Mouse (Mus musculus) lung, embryonic 15.5 days (tissue): ENCODE results near the gene Ercc8. TPM values are rescaled to one million over a fixed set of nuclear protein-coding genes. Genes with fewer than 3 reads are reported as not detected.

Experiments used
- ATAC-seq: fragments of 200-750 bp; cut with Nextera tagmentation; 2 replicates; pipeline ENCODE4 v1.8.0; 2017; ENCODE audit warnings: moderate number of reproducible peaks, borderline replicate concordance; ENCODE audit not compliant: low FRiP score, low TSS enrichment; ENCODE audit errors: extremely low read depth
- H3K27ac ChIP-seq: fragments of 300-500 bp; sonication (generic); 2 replicates; pipeline ENCODE4 v1.5.1; 2015; ENCODE audit warnings: moderate library complexity, mild to moderate bottlenecking, inconsistent platforms
- H3K27me3 ChIP-seq: fragments of 300-500 bp; sonication (generic); 2 replicates; pipeline ENCODE4 v1.6.1; 2015; ENCODE audit warnings: inconsistent platforms
- H3K36me3 ChIP-seq: fragments of 300-500 bp; sonication (generic); 2 replicates; pipeline ENCODE4 v1.6.1; 2015; ENCODE audit warnings: inconsistent platforms
- H3K4me1 ChIP-seq: fragments of 300-500 bp; sonication (generic); 2 replicates; pipeline ENCODE4 v1.6.1; 2015; ENCODE audit warnings: inconsistent platforms
- H3K4me2 ChIP-seq: fragments of 300-500 bp; sonication (generic); 2 replicates; pipeline ENCODE4 v1.6.1; 2015; ENCODE audit warnings: inconsistent platforms, mild to moderate bottlenecking, moderate library complexity
- H3K4me3 ChIP-seq: fragments of 300-500 bp; sonication (generic); 2 replicates; pipeline ENCODE4 v1.5.1; 2015; ENCODE audit warnings: mild to moderate bottlenecking, inconsistent platforms
- H3K9ac ChIP-seq: fragments of 300-500 bp; sonication (generic); 2 replicates; pipeline ENCODE4 v1.6.1; 2015; ENCODE audit warnings: inconsistent platforms
- H3K9me3 ChIP-seq: fragments of 300-500 bp; sonication (generic); 2 replicates; pipeline ENCODE4 v1.6.1; 2016; ENCODE audit warnings: inconsistent platforms
- WGBS: fragments of 180-500 bp; shearing (Covaris S2); methylation state at CpG from one replicate; pipeline ENCODE4 v1.1.7; 2015; 5-methylcytosine and 5-hydroxymethylcytosine counted together
- polyA plus RNA-seq: library from polyadenylated mRNA; unstranded; fragments of >200 nt; fragmentation: Nextera tagmentation; extraction: Ambion mirVana; gene quantifications from 2 replicates; pipeline ENCODE4 v1.2.1, GENCODE M21; 2015

The Ercc8 gene
- 16.5 and 17.4 TPM in 2 replicates for polyA plus RNA-seq

DNA sequence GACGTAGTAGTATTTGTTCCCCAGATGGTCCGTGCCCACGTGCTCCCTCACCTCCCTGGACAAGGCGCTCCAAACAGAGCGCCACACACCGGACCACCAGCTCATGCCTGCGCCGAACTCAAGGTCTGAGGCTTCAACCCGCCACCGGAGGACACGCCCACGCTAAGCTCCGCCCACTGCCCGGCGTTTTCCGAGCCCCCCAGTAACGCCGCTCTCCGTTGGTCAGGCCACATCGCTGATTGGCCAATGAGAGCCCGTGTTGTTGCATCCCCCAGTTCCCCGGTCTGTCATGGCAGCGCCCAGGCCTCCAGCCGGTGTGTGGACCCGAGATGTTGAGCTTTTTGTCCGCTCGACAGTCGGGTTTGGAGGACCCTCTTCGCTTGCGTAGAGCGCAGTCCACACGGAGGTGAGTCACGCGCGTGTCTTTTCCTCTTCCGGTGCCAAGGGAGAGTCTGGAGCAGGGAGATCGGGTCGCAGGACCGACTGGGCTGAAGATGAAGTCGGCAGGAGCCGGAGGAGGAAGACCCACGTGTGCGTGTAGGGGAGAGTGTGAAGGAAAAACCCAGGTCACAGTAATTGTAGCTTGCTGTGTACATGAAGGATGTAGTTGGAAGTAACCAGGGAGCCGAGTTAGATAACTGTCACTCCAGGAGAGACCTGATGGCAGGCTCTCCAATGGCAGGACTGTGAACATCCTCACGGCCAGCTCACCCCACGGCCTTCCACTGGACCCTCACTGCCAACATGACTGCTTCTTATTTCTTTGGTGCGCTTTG, at the start of gene Ercc8, which contains the start of gene Ndufaf2:
TSS of gene Ercc8 (plus strand) at position 267 of the 776 bp plus-strand sequence.
TSS of gene Ndufaf2 (minus strand) at position 159 of the 776 bp plus-strand sequence.
- Histone ChIP-seq H3K27me3 (no peaks in the 10 kb centered on the region), H3K4me1 (peaks cover 15% of the 10 kb centered on the region), H3K27ac (no peak within 1 kb of the TSS), H3K4me3 (peak within 1 kb of the TSS; percentile 67), H3K4me2 (peak within 1 kb of the TSS; percentile 93), H3K9ac (peak within 1 kb of the TSS; percentile 66), H3K9me3 (no peaks in the 10 kb centered on the region), H3K36me3 (peaks cover 5% of the 10 kb centered on the region; the same call in 1 of the 2 replicates)
- ATAC-seq: peak; percentile 99
- under 1% methylated on average over 47 of the region's 47 CpGs for WGBS

DNA sequence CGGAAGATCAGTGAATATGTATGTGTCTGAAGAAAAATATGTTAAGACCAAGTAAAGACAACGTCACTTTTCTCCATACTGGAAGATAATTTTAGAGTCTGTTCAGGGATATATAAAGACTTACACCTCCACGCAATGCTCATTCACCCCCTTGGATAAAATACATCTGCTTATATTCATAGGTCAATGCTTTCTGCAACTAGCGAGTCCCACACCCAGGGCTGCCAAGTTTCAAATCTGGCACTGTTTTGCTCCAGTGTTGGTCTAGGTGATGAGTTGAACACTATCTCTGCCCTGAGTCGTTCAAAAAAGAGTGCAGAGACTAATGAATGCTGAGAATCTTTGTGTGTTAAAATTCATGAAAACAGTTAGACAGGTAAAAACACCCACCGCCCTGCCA, 47.6 kb upstream of the Ercc8 start:
- Histone ChIP-seq H3K4me1 (no peaks in the 10 kb centered on the region), H3K9ac (no peak overlapping the region), H3K27me3 (no peaks in the 10 kb centered on the region), H3K36me3 (no peaks in the 10 kb centered on the region), H3K9me3 (no peaks in the 10 kb centered on the region), H3K4me3 (no peak overlapping the region), H3K27ac (no peak overlapping the region), H3K4me2 (no peak overlapping the region)
- ATAC-seq: no peak
- WGBS: 85% methylated on average over 6 of the region's 6 CpGs

DNA sequence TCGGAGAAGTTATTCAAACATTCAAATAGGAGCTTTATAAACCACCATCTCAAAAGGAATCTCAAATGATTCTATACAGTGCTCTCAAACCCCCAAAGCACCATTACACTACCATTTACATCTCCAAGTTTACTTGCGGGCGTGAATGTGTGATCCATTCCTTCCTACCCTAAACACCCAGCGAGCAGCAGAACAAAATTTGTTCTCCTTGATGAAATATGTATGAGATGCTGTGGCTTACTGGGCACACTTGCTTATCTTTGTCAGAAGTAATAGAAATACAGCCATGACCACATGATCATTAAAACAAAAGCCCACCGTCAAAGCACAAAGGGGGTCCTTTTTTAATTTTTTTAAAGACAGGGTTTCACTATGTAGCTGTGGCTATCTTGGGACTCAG, 45.0 kb upstream of the Ercc8 start:
- H3K4me1 ChIP-seq: no peaks in the 10 kb centered on the region
- no peaks in the 10 kb centered on the region for H3K27me3 ChIP-seq
- H3K27ac ChIP-seq: no peak overlapping the region
- ATAC-seq: no peak
- no peaks in the 10 kb centered on the region for H3K36me3 ChIP-seq
- H3K9ac ChIP-seq: no peak overlapping the region
- H3K9me3 ChIP-seq: no peaks in the 10 kb centered on the region
- H3K4me3 ChIP-seq: no peak overlapping the region
- WGBS: 85% methylated on average over 5 of the region's 5 CpGs
- no peak overlapping the region for H3K4me2 ChIP-seq

DNA sequence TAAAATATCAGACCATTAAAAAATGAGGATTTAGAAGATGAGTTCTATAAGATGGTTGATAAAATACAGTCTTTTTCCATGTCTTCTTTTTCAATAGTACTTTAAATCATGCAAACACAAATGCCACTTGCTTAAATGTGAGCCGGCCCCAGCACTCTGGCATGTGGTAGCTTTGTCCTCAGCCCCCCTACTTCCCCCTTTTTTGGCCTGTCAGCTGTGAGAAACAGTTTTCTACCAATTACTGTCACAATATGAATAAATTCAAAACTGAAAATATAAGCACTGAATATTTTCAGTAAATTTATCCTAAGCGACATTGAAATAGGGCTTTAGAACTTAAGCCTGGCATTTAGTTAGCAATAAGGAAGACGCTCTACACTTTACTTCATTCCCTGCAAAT, 44.3 kb upstream of the Ercc8 start:
- Histone ChIP-seq H3K4me3 (no peak overlapping the region), H3K9ac (no peak overlapping the region), H3K27ac (no peak overlapping the region), H3K4me1 (no peaks in the 10 kb centered on the region), H3K4me2 (no peak overlapping the region), H3K27me3 (no peaks in the 10 kb centered on the region), H3K9me3 (no peaks in the 10 kb centered on the region), H3K36me3 (no peaks in the 10 kb centered on the region)
- ATAC-seq: no peak
- WGBS: 62% methylated on average over 3 of the region's 3 CpGs

DNA sequence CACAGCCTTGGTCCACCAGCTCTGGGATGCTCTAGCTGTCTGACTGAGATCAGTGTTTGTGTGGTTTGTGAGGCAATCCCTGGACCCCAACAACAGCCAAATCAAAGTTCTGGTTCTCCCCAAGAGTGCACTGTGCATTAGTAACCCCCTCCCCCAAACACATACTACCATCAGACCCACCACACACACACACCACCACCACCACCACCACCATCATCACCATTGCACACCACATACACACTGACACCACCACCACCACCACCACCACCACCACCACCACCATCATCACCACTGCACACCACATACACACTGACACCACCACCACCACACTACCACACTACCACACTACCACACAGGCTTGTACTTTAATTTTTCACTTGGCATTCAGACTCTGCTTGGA, 40.9 kb upstream of the Ercc8 start:
- no peak overlapping the region for H3K4me3 ChIP-seq
- no peaks in the 10 kb centered on the region for H3K9me3 ChIP-seq
- H3K27me3 ChIP-seq: no peaks in the 10 kb centered on the region
- no peak overlapping the region for H3K27ac ChIP-seq
- no peaks in the 10 kb centered on the region for H3K4me1 ChIP-seq
- no peak for ATAC-seq
- H3K4me2 ChIP-seq: no peak overlapping the region
- H3K36me3 ChIP-seq: no peaks in the 10 kb centered on the region
- H3K9ac ChIP-seq: no peak overlapping the region

DNA sequence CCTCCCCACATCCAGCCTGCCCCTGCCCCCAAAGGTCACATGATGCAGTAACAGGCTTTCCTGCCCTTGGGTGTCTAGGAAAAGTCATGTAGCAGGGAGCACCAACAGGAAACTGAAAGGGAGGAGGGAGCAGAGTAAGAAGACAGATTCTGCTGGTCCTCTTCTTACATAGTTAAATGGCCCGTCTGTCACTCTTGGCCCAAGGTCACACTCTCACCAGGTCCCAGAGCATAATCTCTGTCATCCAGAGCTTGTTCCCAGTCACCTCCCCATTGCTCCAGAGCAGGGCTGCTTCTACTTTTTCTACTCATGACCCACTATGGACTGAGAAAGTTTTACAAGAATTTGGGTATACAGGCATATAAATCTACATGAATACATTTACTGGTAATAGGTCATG, 40.3 kb upstream of the Ercc8 start:
- 74% methylated on average over 1 of the region's 1 CpGs for WGBS
- H3K9ac ChIP-seq: no peak overlapping the region
- no peaks in the 10 kb centered on the region for H3K36me3 ChIP-seq
- H3K27me3 ChIP-seq: no peaks in the 10 kb centered on the region
- H3K4me3 ChIP-seq: no peak overlapping the region
- H3K4me2 ChIP-seq: no peak overlapping the region
- no peaks in the 10 kb centered on the region for H3K9me3 ChIP-seq
- ATAC-seq: no peak
- no peaks in the 10 kb centered on the region for H3K4me1 ChIP-seq
- no peak overlapping the region for H3K27ac ChIP-seq

DNA sequence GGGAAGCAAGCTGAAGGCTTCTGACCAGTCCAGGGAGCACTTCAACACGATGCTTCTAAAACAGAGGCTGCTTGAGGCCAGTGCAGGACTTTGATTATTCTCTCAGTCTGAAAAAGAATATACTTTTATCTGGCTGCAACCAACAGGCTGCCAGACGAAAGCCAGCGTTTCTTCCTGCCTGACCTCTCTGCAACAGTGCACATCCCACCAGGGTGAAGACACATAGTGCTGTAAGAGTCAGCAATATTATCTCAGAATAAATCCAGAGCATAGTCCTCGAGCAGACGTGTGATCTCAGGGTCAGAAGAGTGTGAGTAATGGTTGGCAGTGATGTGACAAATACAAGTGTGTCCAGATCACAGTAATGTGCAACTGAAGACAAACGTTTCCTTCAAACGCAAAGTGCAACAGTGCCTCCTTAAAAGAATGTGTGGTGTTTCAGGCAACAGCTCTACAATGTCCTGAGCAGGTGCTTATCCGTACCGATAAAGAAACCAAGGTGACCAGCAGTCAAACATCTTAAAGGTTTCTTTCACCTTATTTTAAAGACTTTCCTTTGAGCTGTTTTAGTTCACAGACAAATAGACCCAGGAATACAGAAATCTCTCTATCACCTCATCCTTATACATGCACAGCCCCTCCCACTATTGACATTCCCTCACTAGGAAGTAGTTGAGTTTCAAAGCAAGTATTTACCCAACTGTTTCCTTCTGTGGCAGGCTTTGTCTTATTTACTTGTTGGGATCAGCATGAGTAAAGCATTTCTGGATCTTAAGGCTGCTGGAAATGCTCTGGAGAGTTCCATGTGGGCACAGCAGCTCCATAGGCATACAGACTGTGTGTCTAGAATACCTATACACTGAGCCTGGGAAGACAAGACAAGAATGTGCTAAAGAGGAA, 38.9 kb upstream of the Ercc8 start:
- Histone ChIP-seq H3K27ac (no peak overlapping the region), H3K9me3 (no peaks in the 10 kb centered on the region), H3K27me3 (no peaks in the 10 kb centered on the region), H3K4me3 (no peak overlapping the region), H3K4me1 (no peaks in the 10 kb centered on the region), H3K9ac (no peak overlapping the region), H3K36me3 (no peaks in the 10 kb centered on the region), H3K4me2 (no peak overlapping the region)
- no peak for ATAC-seq
- WGBS: 46% methylated on average over 9 of the region's 9 CpGs

DNA sequence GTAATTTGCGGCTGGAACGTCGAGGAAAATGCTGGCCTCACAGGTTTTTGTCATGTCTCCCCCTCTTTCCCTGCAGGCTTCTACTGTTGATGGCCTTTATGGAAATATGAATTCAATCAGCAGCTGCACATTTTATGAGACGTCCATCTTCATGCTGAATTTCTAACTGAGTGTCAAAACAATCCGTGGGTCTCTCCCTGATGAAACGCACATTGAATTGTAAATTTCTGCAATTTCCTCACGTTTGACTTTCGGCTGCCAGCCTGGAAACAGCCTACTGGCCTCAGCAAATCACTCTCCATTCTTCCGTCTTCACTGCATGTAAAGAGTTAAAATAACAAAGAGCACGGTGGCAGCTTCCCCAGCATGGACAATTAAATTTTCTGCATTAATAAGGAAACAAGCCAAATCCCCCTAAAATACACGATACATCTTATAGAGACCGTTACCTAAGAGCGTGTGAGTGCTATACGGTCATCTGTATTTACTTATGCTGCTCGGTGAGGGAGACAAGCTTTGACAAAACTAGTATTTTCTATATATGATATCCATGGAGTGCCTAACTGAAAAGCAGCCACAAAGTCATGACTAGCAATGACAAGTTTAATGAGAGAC, 35.3 kb upstream of the Ercc8 start:
- Histone ChIP-seq H3K27me3 (no peaks in the 10 kb centered on the region), H3K36me3 (no peaks in the 10 kb centered on the region), H3K4me2 (no peak overlapping the region), H3K9ac (no peak overlapping the region), H3K9me3 (no peaks in the 10 kb centered on the region), H3K4me1 (no peaks in the 10 kb centered on the region), H3K4me3 (no peak overlapping the region), H3K27ac (no peak overlapping the region)
- 56% methylated on average over 15 of the region's 15 CpGs for WGBS
- no peak for ATAC-seq

DNA sequence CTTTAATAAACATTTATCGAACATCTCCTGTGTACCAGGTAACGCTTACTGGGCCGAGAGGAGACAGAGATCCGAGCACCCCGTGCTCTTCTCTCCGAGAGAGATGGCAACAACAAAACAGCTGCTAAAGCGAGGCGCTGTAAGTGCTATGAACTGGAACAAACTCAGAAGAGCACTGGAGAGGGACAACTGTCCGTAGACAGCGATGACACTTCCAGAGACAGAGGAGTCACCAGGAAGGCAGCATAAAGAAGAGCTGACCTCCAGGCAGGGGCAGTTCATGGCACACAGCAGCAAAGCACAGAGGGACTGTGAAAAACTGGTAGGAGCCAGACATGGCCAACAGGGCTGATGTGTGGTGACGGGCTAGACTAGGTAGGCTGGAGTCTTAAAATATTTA, 34.4 kb upstream of the Ercc8 start:
- Histone ChIP-seq H3K27me3 (no peaks in the 10 kb centered on the region), H3K4me1 (no peaks in the 10 kb centered on the region), H3K4me3 (no peak overlapping the region), H3K27ac (no peak overlapping the region), H3K36me3 (no peaks in the 10 kb centered on the region), H3K4me2 (no peak overlapping the region), H3K9ac (no peak overlapping the region), H3K9me3 (no peaks in the 10 kb centered on the region)
- WGBS: 80% methylated on average over 11 of the region's 11 CpGs
- ATAC-seq: no peak

DNA sequence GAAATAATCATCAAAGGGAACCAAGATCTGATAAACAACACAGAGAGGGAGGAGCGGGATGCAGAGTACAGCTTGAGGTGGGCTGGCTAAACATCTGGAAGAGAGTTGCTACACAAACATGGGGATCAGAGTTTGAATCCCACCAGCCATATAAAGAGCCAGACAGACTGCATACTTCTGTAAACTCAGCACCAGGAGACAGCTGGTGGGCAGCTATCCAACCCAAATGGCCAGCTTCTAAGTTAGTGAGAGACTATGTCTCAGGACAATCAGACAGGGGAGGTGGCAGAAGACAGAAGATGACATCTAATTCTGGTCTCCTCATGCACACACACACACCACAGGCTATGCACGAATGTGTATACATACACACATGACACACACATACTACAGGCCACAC, 32.3 kb upstream of the Ercc8 start:
- Histone ChIP-seq H3K9ac (no peak overlapping the region), H3K9me3 (no peaks in the 10 kb centered on the region), H3K4me1 (no peaks in the 10 kb centered on the region), H3K27me3 (no peaks in the 10 kb centered on the region), H3K4me3 (no peak overlapping the region), H3K4me2 (no peak overlapping the region), H3K36me3 (no peaks in the 10 kb centered on the region), H3K27ac (no peak overlapping the region)
- 58% methylated on average over 2 of the region's 2 CpGs for WGBS
- ATAC-seq: no peak

DNA sequence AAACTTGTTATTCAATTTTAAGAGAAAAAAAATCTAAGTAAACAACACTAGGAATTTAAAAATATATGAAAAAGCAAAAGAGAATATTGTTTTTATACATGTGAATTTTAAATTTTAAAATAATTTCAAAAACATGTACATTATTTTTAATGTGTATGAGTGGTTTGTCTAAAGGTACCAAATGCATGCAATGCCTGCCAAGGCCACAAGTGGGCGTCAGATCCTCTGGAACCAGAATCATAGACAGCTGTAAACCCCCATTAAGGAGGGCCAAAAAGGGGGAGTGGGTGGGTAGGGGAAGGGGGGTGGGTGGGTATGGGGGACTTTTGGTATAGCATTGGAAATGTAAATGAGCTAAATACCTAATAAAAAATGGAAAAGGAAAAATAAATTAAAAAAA, 31.4 kb upstream of the Ercc8 start:
- no peaks in the 10 kb centered on the region for H3K9me3 ChIP-seq
- no peaks in the 10 kb centered on the region for H3K4me1 ChIP-seq
- H3K9ac ChIP-seq: no peak overlapping the region
- no peaks in the 10 kb centered on the region for H3K27me3 ChIP-seq
- no peak overlapping the region for H3K27ac ChIP-seq
- H3K4me3 ChIP-seq: no peak overlapping the region
- ATAC-seq: no peak
- no peaks in the 10 kb centered on the region for H3K36me3 ChIP-seq
- H3K4me2 ChIP-seq: no peak overlapping the region
- WGBS: 8% methylated on average over 1 of the region's 1 CpGs

DNA sequence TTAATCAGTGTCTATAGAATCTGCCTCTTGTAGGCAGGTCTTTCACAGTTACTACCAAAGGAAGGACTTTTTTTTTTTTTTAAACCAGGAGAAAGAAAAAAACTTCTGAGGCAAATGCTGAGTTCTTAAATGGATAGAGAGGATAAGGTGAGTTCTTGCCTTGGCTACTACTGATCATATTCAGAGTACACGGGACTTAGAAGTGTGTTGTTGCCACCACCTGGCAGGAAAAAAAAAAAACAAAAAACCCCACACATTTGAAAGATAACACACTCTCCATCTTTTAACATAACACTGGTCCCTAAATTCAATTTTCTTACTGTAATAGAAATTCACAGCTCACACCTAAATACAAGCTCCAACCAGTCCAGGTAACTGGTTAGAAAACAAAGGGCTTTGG, 30.6 kb upstream of the Ercc8 start:
- H3K36me3 ChIP-seq: no peaks in the 10 kb centered on the region
- H3K4me3 ChIP-seq: no peak overlapping the region
- ATAC-seq: no peak
- H3K9ac ChIP-seq: no peak overlapping the region
- no peaks in the 10 kb centered on the region for H3K27me3 ChIP-seq
- no peaks in the 10 kb centered on the region for H3K4me1 ChIP-seq
- H3K4me2 ChIP-seq: no peak overlapping the region
- no peaks in the 10 kb centered on the region for H3K9me3 ChIP-seq
- 55% methylated on average over 1 of the region's 1 CpGs for WGBS
- no peak overlapping the region for H3K27ac ChIP-seq
